Mouse (Mus musculus) gastrocnemius, adult 8-10 months (tissue): Measurements from ENCODE around the gene Tmem127. TPM values are rescaled to one million over a fixed set of nuclear protein-coding genes. Genes with fewer than 3 reads are reported as not detected.
A peak's percentile ranks its signal among the peaks of the same experiment; 100 is the strongest.
"Not testable (repeated sequence)": the region's sequence is repeated elsewhere in the genome, so short reads cannot be mapped to it uniquely, and the experiment has no call there.

Source experiments
- DNase-seq, 2 experiments: peaks; one replicate each; pipeline ENCODE4 v3.0.0; 2022; ENCODE audit warnings: low spot score in 2 of 2
- total RNA-seq, 4 experiments: library from RNA; stranded (reverse); gene quantifications; 2 replicates each; pipeline ENCODE4 v1.2.4; 2022

The Tmem127 gene
- total RNA-seq, 4 experiments from 2014 or later, result 21.1 to 27.7 (median 25.2) TPM

- no peak for DNase-seq
These were observed 14.8 kb downstream of the Tmem127 start for GRCm38 (mm10) chr2:127262480-127262879.

- no peak for DNase-seq
These were observed 20.1 kb downstream of the Tmem127 start for GRCm38 (mm10) chr2:127267854-127268253.

- DNase-seq, result peak; percentile 94 to 97
These were observed 22.0 kb downstream of the Tmem127 start, which contains the start of gene Stard7 for GRCm38 (mm10) chr2:127269491-127270299. Stard7 (plus strand) TSS chr2:127270218.

- peak; percentile 73 to 85 for DNase-seq
These were observed 22.8 kb downstream of the Tmem127 start for GRCm38 (mm10) chr2:127270300-127271041.

- no peak for DNase-seq
These were observed 23.4 kb downstream of the Tmem127 start for GRCm38 (mm10) chr2:127271042-127271515.

GRCm38 (mm10) chr2:127272049-127272448, 24.3 kb downstream of the Tmem127 start:
- not testable (repeated sequence) for DNase-seq

GRCm38 (mm10) chr2:127272806-127273205, 25.1 kb downstream of the Tmem127 start:
- DNase-seq, result no peak

GRCm38 (mm10) chr2:127274590-127274989, 26.9 kb downstream of the Tmem127 start:
- peak in 1 of 2 experiments; percentile 32 for DNase-seq

GRCm38 (mm10) chr2:127275551-127276320, 28.0 kb downstream of the Tmem127 start:
- DNase-seq, result no peak

GRCm38 (mm10) chr2:127278162-127278561, 30.5 kb downstream of the Tmem127 start:
- no peak for DNase-seq

GRCm38 (mm10) chr2:127292250-127292649, 44.5 kb downstream of the Tmem127 start:
- DNase-seq, result no peak

GRCm38 (mm10) chr2:127297001-127297805, 49.5 kb downstream of the Tmem127 start:
- peak; percentile 36 to 57 for DNase-seq

- no peak for DNase-seq
These were observed 50.3 kb downstream of the Tmem127 start for GRCm38 (mm10) chr2:127298056-127298455.

- DNase-seq, result no peak
These were observed 53.0 kb downstream of the Tmem127 start for GRCm38 (mm10) chr2:127300701-127301100.

GRCm38 (mm10) chr2:127301883-127302282, 54.2 kb downstream of the Tmem127 start:
- DNase-seq, result no peak

GRCm38 (mm10) chr2:127304192-127304591, 56.5 kb downstream of the Tmem127 start:
- not testable (repeated sequence) for DNase-seq

GRCm38 (mm10) chr2:127304609-127305210, 57.0 kb downstream of the Tmem127 start:
- DNase-seq, result no peak

- DNase-seq, result no peak
These were observed 58.4 kb downstream of the Tmem127 start for GRCm38 (mm10) chr2:127306123-127306522.

- no peak for DNase-seq
These were observed 59.5 kb downstream of the Tmem127 start for GRCm38 (mm10) chr2:127307179-127307578.

GRCm38 (mm10) chr2:127308660-127309059, 61.0 kb downstream of the Tmem127 start:
- DNase-seq, result no peak
